Mouse (Mus musculus) liver, embryonic 15.5 days (tissue): ENCODE measurements around the gene Ovca2. TPM values are rescaled to one million over a fixed set of nuclear protein-coding genes. Genes with fewer than 3 reads are reported as not detected.

Experiments
- ATAC-seq: fragments of 200-750 bp; cut with Nextera tagmentation; 2 replicates; pipeline ENCODE4 v1.8.0; 2017; ENCODE audit warnings: moderate number of reproducible peaks, mild to moderate bottlenecking, moderate library complexity; ENCODE audit not compliant: insufficient read depth
- H3K27ac ChIP-seq: fragments of 300-500 bp; sonication (generic); replicated peaks from 2 replicates; pipeline ENCODE4 v1.5.1; 2015; ENCODE audit warnings: mild to moderate bottlenecking, inconsistent platforms
- H3K27me3 ChIP-seq: fragments of 300-500 bp; sonication (generic); 2 replicates; pipeline ENCODE4 v1.6.1; 2015; ENCODE audit warnings: mild to moderate bottlenecking, inconsistent platforms
- H3K36me3 ChIP-seq: fragments of 300-500 bp; sonication (generic); replicated peaks from 2 replicates; pipeline ENCODE4 v1.6.1; 2015; ENCODE audit warnings: moderate library complexity, mild to moderate bottlenecking, inconsistent platforms
- H3K4me1 ChIP-seq: fragments of 300-500 bp; sonication (generic); replicated peaks from 2 replicates; pipeline ENCODE4 v1.6.1; 2015; ENCODE audit warnings: inconsistent platforms
- H3K4me2 ChIP-seq: fragments of 300-500 bp; sonication (generic); 2 replicates; pipeline ENCODE4 v1.6.1; 2015; ENCODE audit warnings: moderate library complexity, mild to moderate bottlenecking, inconsistent platforms
- H3K4me3 ChIP-seq: fragments of 300-500 bp; sonication (generic); replicated peaks from 2 replicates; pipeline ENCODE4 v1.5.1; 2015; ENCODE audit warnings: mild to moderate bottlenecking, inconsistent platforms
- H3K9ac ChIP-seq: fragments of 300-500 bp; sonication (generic); 2 replicates; pipeline ENCODE4 v1.6.1; 2015; ENCODE audit warnings: moderate library complexity, mild to moderate bottlenecking, inconsistent platforms
- H3K9me3 ChIP-seq: fragments of 300-500 bp; sonication (generic); replicated peaks from 2 replicates; pipeline ENCODE4 v1.6.1; 2016; ENCODE audit warnings: inconsistent platforms
- WGBS: fragments of 180-500 bp; shearing (Covaris S2); methylation state at CpG from one replicate; pipeline ENCODE4 v1.1.7; 2015; ENCODE audit warnings: mixed read lengths; ENCODE audit not compliant: insufficient replicate concordance; 5-methylcytosine and 5-hydroxymethylcytosine counted together
- polyA plus RNA-seq: library from polyadenylated mRNA; unstranded; fragments of >200 nt; fragmentation: Nextera tagmentation; extraction: Ambion mirVana; gene quantifications from 2 replicates; pipeline ENCODE4 v1.2.1, GENCODE M21; 2015

Ovca2 gene
- 9.2 and 10.2 TPM in 2 replicates for polyA plus RNA-seq

- under 1% methylated on average over 33 of the region's 33 CpGs for WGBS
- peaks cover 38% of the 10 kb centered on the region for H3K36me3 ChIP-seq
- peak within 1 kb of the TSS; percentile 80 for H3K4me2 ChIP-seq
- peak within 1 kb of the TSS; percentile 81 for H3K9ac ChIP-seq
- peaks cover 26% of the 10 kb centered on the region for H3K27me3 ChIP-seq
- peak within 1 kb of the TSS; percentile 91 for H3K4me3 ChIP-seq
- H3K9me3 ChIP-seq, result no peaks in the 10 kb centered on the region
- H3K27ac ChIP-seq, result peak within 1 kb of the TSS; percentile 68
- peaks cover 23% of the 10 kb centered on the region for H3K4me1 ChIP-seq
- peak; percentile 92 for ATAC-seq
Measured at GRCm38 (mm10) chr11:75178672-75179208, at the start of gene Ovca2. Gene Ovca2 (minus strand): TSS chr11:75178835.

GRCm38 (mm10) chr11:75227632-75228031 is 49.0 kb upstream of the Ovca2 start:
- Histone ChIP-seq H3K9ac (no peak overlapping the region), H3K9me3 (no peaks in the 10 kb centered on the region), H3K4me1 (peaks cover 12% of the 10 kb centered on the region), H3K4me3 (no peak overlapping the region), H3K27me3 (peaks cover 54% of the 10 kb centered on the region), H3K4me2 (no peak overlapping the region), H3K36me3 (no peaks in the 10 kb centered on the region), H3K27ac (no peak overlapping the region)
- WGBS, result 13% methylated on average over 3 of the region's 3 CpGs
- ATAC-seq, result no peak

- WGBS, result 78% methylated on average over 4 of the region's 4 CpGs
Measured at GRCm38 (mm10) chr11:75224835-75225234, 46.2 kb upstream of the Ovca2 start.

GRCm38 (mm10) chr11:75224062-75224461 is 45.4 kb upstream of the Ovca2 start:
- Histone ChIP-seq H3K36me3 (no peaks in the 10 kb centered on the region), H3K9ac (no peak overlapping the region), H3K4me3 (no peak overlapping the region), H3K9me3 (no peaks in the 10 kb centered on the region), H3K4me2 (no peak overlapping the region), H3K4me1 (peaks cover 14% of the 10 kb centered on the region), H3K27me3 (peaks cover 33% of the 10 kb centered on the region; the same call in 1 of the 2 replicates), H3K27ac (no peak overlapping the region)
- no peak for ATAC-seq
- 79% methylated on average over 12 of the region's 12 CpGs for WGBS

More at GRCm38 (mm10) chr11:75224835-75225234, 46.2 kb upstream of the Ovca2 start:
- no peak for ATAC-seq
- H3K9me3 ChIP-seq, result no peaks in the 10 kb centered on the region
- H3K4me2 ChIP-seq, result no peak overlapping the region
- no peaks in the 10 kb centered on the region for H3K36me3 ChIP-seq
- H3K4me1 ChIP-seq, result peaks cover 8% of the 10 kb centered on the region; the same call in 1 of the 2 replicates
- no peak overlapping the region for H3K4me3 ChIP-seq
- peaks cover 41% of the 10 kb centered on the region; the same call in 1 of the 2 replicates for H3K27me3 ChIP-seq
- no peak overlapping the region for H3K27ac ChIP-seq
- H3K9ac ChIP-seq, result no peak overlapping the region

GRCm38 (mm10) chr11:75220517-75221145 is 42.0 kb upstream of the Ovca2 start:
- 58% methylated on average over 6 of the region's 6 CpGs for WGBS
- Histone ChIP-seq H3K9me3 (no peaks in the 10 kb centered on the region), H3K36me3 (no peaks in the 10 kb centered on the region), H3K27ac (no peak overlapping the region), H3K4me2 (no peak overlapping the region), H3K4me3 (no peak overlapping the region), H3K4me1 (peaks cover 16% of the 10 kb centered on the region), H3K27me3 (peaks cover 24% of the 10 kb centered on the region; the same call in 1 of the 2 replicates), H3K9ac (no peak overlapping the region)
- no peak for ATAC-seq

GRCm38 (mm10) chr11:75220115-75220514 is 41.5 kb upstream of the Ovca2 start:
- Histone ChIP-seq H3K27me3 (peaks cover 24% of the 10 kb centered on the region; the same call in 1 of the 2 replicates), H3K4me3 (no peak overlapping the region), H3K9me3 (no peaks in the 10 kb centered on the region), H3K4me1 (peaks cover 20% of the 10 kb centered on the region), H3K4me2 (no peak overlapping the region), H3K36me3 (no peaks in the 10 kb centered on the region), H3K9ac (no peak overlapping the region), H3K27ac (no peak overlapping the region)
- 55% methylated on average over 9 of the region's 9 CpGs for WGBS
- no peak for ATAC-seq

- 32% methylated on average over 13 of the region's 13 CpGs for WGBS
- ATAC-seq, result peak; percentile 6; the same call in 1 of the 2 replicates
- Histone ChIP-seq H3K36me3 (no peaks in the 10 kb centered on the region), H3K27ac (peak overlapping the region; percentile 49), H3K9me3 (no peaks in the 10 kb centered on the region), H3K9ac (peak overlapping the region; percentile 33; the same call in 1 of the 2 replicates), H3K4me2 (peak overlapping the region; percentile 50), H3K4me3 (peak overlapping the region; percentile 31), H3K4me1 (peaks cover 60% of the 10 kb centered on the region), H3K27me3 (peaks cover 29% of the 10 kb centered on the region)
Measured at GRCm38 (mm10) chr11:75214081-75214950, 35.7 kb upstream of the Ovca2 start.

GRCm38 (mm10) chr11:75213372-75214080 is 34.9 kb upstream of the Ovca2 start:
- Histone ChIP-seq H3K9ac (peak overlapping the region; percentile 33; the same call in 1 of the 2 replicates), H3K4me1 (peaks cover 67% of the 10 kb centered on the region), H3K36me3 (no peaks in the 10 kb centered on the region)

GRCm38 (mm10) chr11:75212876-75213275 is 34.2 kb upstream of the Ovca2 start:
- Histone ChIP-seq H3K4me3 (no peak overlapping the region), H3K4me2 (no peak overlapping the region), H3K9ac (no peak overlapping the region), H3K27ac (no peak overlapping the region; the same call in 1 of the 2 replicates), H3K4me1 (peaks cover 72% of the 10 kb centered on the region), H3K9me3 (no peaks in the 10 kb centered on the region), H3K27me3 (peaks cover 29% of the 10 kb centered on the region), H3K36me3 (no peaks in the 10 kb centered on the region)
- WGBS, result 50% methylated on average over 3 of the region's 3 CpGs
- ATAC-seq, result no peak

More at GRCm38 (mm10) chr11:75213372-75214080, 34.9 kb upstream of the Ovca2 start:
- ATAC-seq, result peak; percentile 66
- H3K27me3 ChIP-seq, result peaks cover 29% of the 10 kb centered on the region
- H3K4me3 ChIP-seq, result peak overlapping the region; percentile 31
- H3K27ac ChIP-seq, result peak overlapping the region; percentile 67
- WGBS, result 21% methylated on average over 35 of the region's 35 CpGs
- H3K4me2 ChIP-seq, result peak overlapping the region; percentile 50
- no peaks in the 10 kb centered on the region for H3K9me3 ChIP-seq

- Histone ChIP-seq H3K9ac (no peak overlapping the region), H3K9me3 (no peaks in the 10 kb centered on the region), H3K27ac (peak overlapping the region; percentile 59), H3K4me3 (no peak overlapping the region), H3K4me1 (peaks cover 72% of the 10 kb centered on the region), H3K36me3 (no peaks in the 10 kb centered on the region), H3K27me3 (peaks cover 29% of the 10 kb centered on the region), H3K4me2 (no peak overlapping the region)
- 61% methylated on average over 8 of the region's 8 CpGs for WGBS
- ATAC-seq, result no peak
Measured at GRCm38 (mm10) chr11:75212031-75212667, 33.5 kb upstream of the Ovca2 start.
